Mouse (Mus musculus) natural killer cell, adult 2 months (primary cell): ENCODE data around the gene Baiap3.
"Not testable (repeated sequence)": the region's sequence is repeated elsewhere in the genome, so short reads cannot be mapped to it uniquely, and the experiment has no call there.

Experiments used
- DNase-seq, 2 experiments: peaks; one replicate each; pipeline ENCODE4 v3.0.0; 2022; ENCODE audit warnings: low spot score in 2 of 2

The Baiap3 gene

GRCm38 (mm10) chr17:25248033-25248750 is 8.0 kb downstream of the Baiap3 start:
- peak; percentile 61 to 79 for DNase-seq

- DNase-seq: no peak
Measured at GRCm38 (mm10) chr17:25244239-25244638, 11.9 kb downstream of the Baiap3 start.

GRCm38 (mm10) chr17:25243131-25243780 is 12.9 kb downstream of the Baiap3 start:
- no peak for DNase-seq

- peak; percentile 75 to 84 for DNase-seq
Measured at GRCm38 (mm10) chr17:25239695-25240636, 16.2 kb downstream of the Baiap3 start, which contains the start of the genes Gnptg and Tsr3. TSS of gene Gnptg (minus strand) at chr17:25240124. TSS of gene Tsr3 (plus strand) at chr17:25240170.

- no peak for DNase-seq
Measured at GRCm38 (mm10) chr17:25235635-25236034, 20.5 kb downstream of the Baiap3 start.

GRCm38 (mm10) chr17:25231621-25232020 is 24.5 kb downstream of the Baiap3 start:
- not testable (repeated sequence) for DNase-seq

- no peak for DNase-seq
Measured at GRCm38 (mm10) chr17:25230700-25231099, 25.5 kb downstream of the Baiap3 start.

- DNase-seq: not testable (repeated sequence)
Measured at GRCm38 (mm10) chr17:25230014-25230655, 26.0 kb downstream of the Baiap3 start.

- DNase-seq: no peak
Measured at GRCm38 (mm10) chr17:25227991-25228390, 28.2 kb downstream of the Baiap3 start.

GRCm38 (mm10) chr17:25225659-25226058 is 30.5 kb downstream of the Baiap3 start:
- no peak for DNase-seq

- peak; percentile 80 to 87 for DNase-seq
Measured at GRCm38 (mm10) chr17:25224586-25225222, 31.5 kb downstream of the Baiap3 start.

- DNase-seq: peak in 1 of 2 experiments; percentile 32
Measured at GRCm38 (mm10) chr17:25222951-25223601, 33.1 kb downstream of the Baiap3 start.

GRCm38 (mm10) chr17:25222504-25222940 is 33.6 kb downstream of the Baiap3 start:
- DNase-seq: peak; percentile 26 to 30

GRCm38 (mm10) chr17:25221821-25222503 is 34.2 kb downstream of the Baiap3 start:
- DNase-seq: peak; percentile 73 to 78

GRCm38 (mm10) chr17:25220746-25221145 is 35.4 kb downstream of the Baiap3 start:
- no peak for DNase-seq

GRCm38 (mm10) chr17:25219492-25220295 is 36.5 kb downstream of the Baiap3 start:
- DNase-seq: no peak

GRCm38 (mm10) chr17:25218967-25219366 is 37.2 kb downstream of the Baiap3 start:
- DNase-seq: no peak

- no peak for DNase-seq
Measured at GRCm38 (mm10) chr17:25215431-25215830, 40.7 kb downstream of the Baiap3 start.

GRCm38 (mm10) chr17:25211705-25212104 is 44.5 kb downstream of the Baiap3 start:
- no peak for DNase-seq
